Mouse (Mus musculus) ES-E14 (cell line): ENCODE measurements at regions not wholly inside any gene's neighbourhood (a gene's known extent, or its start where the extent isn't known, plus 50 kb on each side); places are given as distances from the start of the nearest gene placed in this dataset.

Experiments used
- CHD2 ChIP-seq: IDR thresholded peaks from 2 replicates; pipeline ENCODE4 v1.6.1; 2014; ENCODE audit warnings: mild to moderate bottlenecking, low read depth, low read length, inconsistent platforms
- MAFK ChIP-seq: IDR thresholded peaks from 2 replicates; pipeline ENCODE4 v1.6.1; 2014; ENCODE audit warnings: mild to moderate bottlenecking, low read depth, low read length, inconsistent platforms; ENCODE audit not compliant: insufficient read depth

DNA sequence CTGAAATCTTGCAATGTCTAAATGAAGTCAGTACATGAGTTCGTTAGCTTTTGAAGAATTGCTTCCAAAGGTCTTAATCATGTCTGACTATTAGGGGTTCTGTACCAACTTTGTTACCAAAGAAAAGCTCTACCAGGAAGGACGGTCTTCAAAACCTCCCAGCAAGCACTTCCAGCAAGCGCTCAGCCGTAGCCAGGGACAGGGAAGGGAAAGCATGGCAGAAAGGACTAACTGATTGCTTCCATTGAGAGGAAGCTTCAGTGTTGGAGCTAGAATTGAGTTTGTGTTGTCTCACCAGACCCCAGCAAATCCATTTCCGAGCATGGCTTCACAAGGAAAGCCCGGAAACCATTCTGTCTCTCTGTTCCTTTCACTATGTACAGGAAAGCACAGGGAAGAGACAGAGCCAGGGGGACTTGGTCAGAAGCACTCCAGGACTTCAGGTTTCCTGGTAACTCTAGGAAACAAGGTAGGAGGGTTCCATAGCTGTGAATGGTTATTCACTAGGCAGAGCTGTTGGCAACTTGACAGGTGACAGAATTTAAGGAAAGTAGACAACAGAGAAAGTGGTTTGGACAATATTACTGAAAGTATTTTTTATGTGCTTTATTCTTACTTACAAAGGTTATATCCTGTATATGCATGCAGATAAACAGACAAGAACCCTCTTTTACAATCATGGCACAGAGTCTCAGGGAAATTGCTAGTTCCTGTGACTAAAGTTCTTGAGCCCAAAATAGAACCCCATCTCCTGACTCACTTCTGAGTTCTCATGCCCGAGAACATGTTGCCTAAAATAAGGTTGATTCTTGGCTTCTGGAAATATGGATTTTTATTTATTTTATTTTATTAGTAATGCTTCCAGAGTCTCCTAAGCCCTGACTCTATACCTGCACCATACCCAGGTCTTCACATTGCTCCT lies 151.5 kb upstream of the Dnajc19 start:
- no peak for TF ChIP-seq CHD2
- no peak for TF ChIP-seq MAFK
